Mouse (Mus musculus) embryo, embryonic 9.5 days (tissue): ENCODE measurements at regions not wholly inside any gene's neighbourhood (a gene's known extent, or its start where the extent isn't known, plus 50 kb on each side); places are given as distances from the start of the nearest gene placed in this dataset.

Experiments used
- DNase-seq: peaks from one replicate; pipeline ENCODE4 v3.0.0-alpha.2; 2017; ENCODE audit errors: extremely low spot score

- no peak for DNase-seq
These were observed 68.9 kb downstream of the Tbx3 start for GRCm38 (mm10) chr5:119739386-119739785.

DNA sequence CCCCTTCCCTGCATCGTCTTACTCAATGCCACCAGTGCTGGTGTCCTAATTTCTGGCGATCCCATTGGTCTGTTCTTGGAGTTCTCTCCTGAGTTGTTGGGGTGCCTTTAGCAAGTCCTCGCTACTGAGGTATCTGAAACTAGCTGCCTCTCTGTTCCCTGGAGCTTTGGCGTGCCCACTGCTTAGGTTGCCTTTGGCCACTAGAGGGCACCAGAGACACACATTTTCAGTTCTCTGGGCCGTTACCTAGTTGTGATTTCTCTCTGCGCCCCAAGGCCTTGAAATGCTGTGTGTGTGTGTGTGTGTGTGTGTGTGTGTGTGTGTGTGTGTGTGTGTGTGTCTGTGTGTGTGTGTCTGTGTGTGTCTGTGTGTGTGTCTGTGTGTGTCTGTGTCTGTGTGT lies 70.6 kb downstream of the Tbx3 start:
- peak; percentile 75 for DNase-seq

DNA sequence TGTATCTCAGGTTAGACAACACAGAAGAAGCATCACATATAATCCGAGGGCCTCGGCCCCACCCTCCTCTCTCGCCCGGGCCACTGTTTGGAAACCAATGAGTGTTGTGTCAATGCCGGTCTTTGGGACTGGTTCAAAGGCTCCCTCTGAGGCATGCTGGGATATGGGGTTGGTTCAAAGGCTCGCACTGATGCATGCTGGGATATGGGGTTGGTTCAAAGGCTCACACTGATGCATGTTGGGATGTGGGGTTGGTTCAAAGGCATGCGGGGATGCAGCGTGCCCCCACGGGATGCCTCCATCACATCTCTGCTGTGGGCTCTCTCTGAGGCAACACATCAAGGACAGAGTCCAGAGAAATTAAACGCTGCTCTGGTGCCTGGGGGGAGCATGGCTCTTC lies 73.3 kb downstream of the Tbx3 start:
- DNase-seq, result no peak

- DNase-seq, result no peak
These were observed 76.6 kb downstream of the Tbx3 start for GRCm38 (mm10) chr5:119747038-119747437.

DNA sequence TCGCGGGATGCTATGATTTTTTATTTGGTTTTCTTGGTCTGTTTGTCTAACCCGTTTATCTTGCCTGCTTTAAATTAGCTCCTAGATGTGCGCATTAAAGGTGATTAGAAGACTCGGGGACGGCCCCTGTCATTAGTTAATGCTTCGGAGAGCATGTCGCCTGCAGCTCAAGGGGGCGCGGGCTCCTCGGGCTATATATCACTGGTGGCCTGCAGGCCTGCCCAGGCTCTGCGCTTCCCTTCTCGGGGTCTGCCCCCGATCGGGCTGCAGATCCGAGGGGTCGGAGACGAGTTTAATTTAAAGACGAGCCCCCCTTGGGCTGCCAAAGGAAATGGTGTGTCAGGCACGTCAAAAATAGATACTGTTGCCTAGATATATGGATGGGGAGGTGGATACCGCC lies 78.2 kb downstream of the Tbx3 start:
- DNase-seq, result peak; percentile 59

DNA sequence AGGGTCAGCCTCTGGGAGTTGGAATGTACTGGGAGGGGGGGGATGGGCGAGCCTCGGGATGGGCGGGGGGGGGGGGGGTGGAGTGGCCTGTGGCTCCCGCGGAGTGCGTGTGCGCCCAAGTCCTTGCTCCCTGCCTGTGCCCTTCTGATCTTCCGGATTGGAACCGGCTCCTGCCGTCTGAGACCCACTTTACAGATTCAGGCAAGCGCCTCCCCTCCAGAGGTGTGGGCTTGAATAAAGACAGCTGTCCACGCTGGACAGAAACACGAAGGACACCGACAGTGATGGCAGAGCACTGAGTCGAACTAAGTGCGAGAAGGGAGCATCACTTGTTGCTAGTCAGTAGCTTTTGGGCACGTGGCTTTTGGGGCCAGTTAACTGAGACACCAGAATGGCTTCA lies 78.7 kb downstream of the Tbx3 start:
- no peak for DNase-seq

GRCm38 (mm10) chr5:119755782-119756181 lies 76.7 kb upstream of the Tbx5 start:
- no peak for DNase-seq

DNA sequence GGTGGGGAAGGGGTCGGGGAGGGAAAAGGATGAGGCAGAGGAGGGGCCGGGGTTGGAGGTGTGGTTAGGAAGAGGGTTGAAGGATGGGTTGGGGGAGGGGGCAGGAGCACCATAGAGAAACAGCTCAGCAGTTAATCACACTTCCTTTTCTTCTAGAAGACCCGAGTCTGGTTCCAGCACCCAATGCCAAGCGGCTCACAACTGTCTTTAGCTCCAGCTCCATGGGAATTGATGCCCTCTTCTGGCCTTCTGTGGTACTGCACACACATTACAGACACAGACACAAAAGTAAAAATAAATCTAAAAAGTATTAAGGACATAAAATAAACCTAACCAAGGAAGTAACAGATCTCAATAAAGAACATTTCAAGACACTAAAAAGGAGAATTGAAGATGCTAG lies 73.6 kb upstream of the Tbx5 start:
- DNase-seq, result no peak

GRCm38 (mm10) chr5:119762102-119762501 lies 70.4 kb upstream of the Tbx5 start:
- no peak for DNase-seq

DNA sequence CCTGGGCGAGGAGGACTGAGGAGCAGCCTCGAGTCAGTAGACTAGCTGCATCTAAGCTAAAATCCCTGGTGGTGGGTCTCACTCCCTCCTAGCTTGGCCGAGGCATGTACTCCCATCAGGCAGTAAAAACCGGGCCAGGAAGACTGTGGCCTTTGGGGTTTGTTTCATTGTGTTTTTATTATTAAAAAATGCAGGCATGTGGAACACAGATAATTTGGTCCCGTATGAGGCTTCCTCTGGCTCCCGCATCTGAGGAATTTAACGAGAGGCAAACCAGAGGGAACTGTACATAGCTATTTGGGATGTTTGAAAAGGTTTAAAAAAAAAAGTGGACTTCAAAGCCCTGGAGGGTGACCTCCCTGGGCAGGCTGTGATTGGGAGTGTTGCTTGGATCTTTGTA lies 69.1 kb upstream of the Tbx5 start:
- DNase-seq, result no peak

GRCm38 (mm10) chr5:119766372-119766771 lies 66.1 kb upstream of the Tbx5 start:
- no peak for DNase-seq

DNA sequence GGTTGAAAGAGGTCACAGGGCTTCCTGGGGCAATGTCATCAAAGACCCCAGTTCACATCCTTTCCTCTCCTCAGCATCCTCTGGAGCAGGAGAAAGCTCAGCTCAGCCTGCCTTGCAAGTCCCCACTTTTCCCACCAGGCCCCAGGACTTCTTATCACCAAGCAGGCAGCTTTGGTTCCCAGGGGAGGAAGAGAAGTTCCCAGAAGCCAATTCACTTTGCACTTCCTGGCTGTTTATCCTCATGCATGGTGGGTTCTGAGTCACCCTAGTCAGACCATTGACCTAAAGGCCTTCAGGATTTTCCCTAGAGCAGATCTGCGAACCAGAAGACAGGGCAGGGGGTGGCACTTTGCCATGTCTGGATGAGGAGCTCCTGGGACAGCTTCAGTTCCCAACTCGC lies 61.5 kb upstream of the Tbx5 start:
- no peak for DNase-seq

GRCm38 (mm10) chr5:119776106-119776887 lies 56.2 kb upstream of the Tbx5 start:
- no peak for DNase-seq

GRCm38 (mm10) chr5:119777836-119778235 lies 54.6 kb upstream of the Tbx5 start:
- DNase-seq, result peak; percentile 40

DNA sequence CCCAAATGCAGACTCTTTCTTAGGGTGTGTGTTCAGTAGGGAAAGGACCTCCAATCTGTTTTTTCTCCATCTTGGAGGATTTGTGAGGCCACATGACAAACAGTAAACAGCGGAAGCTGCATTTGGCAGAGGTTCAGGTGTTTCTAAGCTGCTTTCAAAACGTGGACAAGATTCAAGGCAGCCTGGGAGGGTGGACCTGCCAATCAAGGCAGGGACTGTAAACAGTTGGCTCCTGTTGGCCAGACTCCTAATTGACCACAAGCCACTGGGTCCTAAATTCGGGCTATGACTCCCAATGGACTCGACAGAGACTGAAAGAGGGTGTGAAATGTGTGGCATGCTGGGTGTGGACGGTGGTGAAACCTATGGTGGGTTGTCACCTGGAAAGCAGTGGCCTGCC lies 51.1 kb upstream of the Tbx5 start:
- no peak for DNase-seq
